Mouse (Mus musculus): Measurements from ENCODE around the gene Phb2.
"Not testable (repeated sequence)": the region's sequence is repeated elsewhere in the genome, so short reads cannot be mapped to it uniquely, and the experiment has no call there.

The Phb2 gene

GRCm38 (mm10) chr6:124711824-124712782 lies at the start of gene Phb2, which contains the start of gene Emg1:
Gene Phb2, plus strand, starts transcription at chr6:124712336.
Gene Emg1, minus strand, starts transcription at chr6:124712178.
- DNase-seq (ENCODE audit: low spot score) = peak; percentile 98

GRCm38 (mm10) chr6:124662477-124663423 lies 49.4 kb upstream of the Phb2 start, which contains the start of gene Lpcat3:
Gene Lpcat3, plus strand, starts transcription at chr6:124663027.
- peak; percentile 99 for DNase-seq (ENCODE audit: low spot score)

- no peak for DNase-seq (ENCODE audit: low spot score)
Measured at GRCm38 (mm10) chr6:124663424-124663795, 48.7 kb upstream of the Phb2 start.

GRCm38 (mm10) chr6:124664256-124664655 lies 47.9 kb upstream of the Phb2 start:
- no peak for DNase-seq (ENCODE audit: low spot score)

- DNase-seq (ENCODE audit: low spot score) = no peak
Measured at GRCm38 (mm10) chr6:124665011-124665410, 47.1 kb upstream of the Phb2 start.

GRCm38 (mm10) chr6:124669234-124669859 lies 42.8 kb upstream of the Phb2 start:
- no peak for DNase-seq (ENCODE audit: low spot score)

- no peak for DNase-seq (ENCODE audit: low spot score)
Measured at GRCm38 (mm10) chr6:124670281-124670900, 41.7 kb upstream of the Phb2 start.

GRCm38 (mm10) chr6:124672100-124672499 lies 40.0 kb upstream of the Phb2 start:
- DNase-seq (ENCODE audit: low spot score) = no peak

GRCm38 (mm10) chr6:124673619-124674018 lies 38.5 kb upstream of the Phb2 start:
- no peak for DNase-seq (ENCODE audit: low spot score)

GRCm38 (mm10) chr6:124674591-124674990 lies 37.5 kb upstream of the Phb2 start:
- no peak for DNase-seq (ENCODE audit: low spot score)

GRCm38 (mm10) chr6:124676171-124676570 lies 36.0 kb upstream of the Phb2 start:
- no peak for DNase-seq (ENCODE audit: low spot score)

GRCm38 (mm10) chr6:124678769-124679168 lies 33.4 kb upstream of the Phb2 start:
- no peak for DNase-seq (ENCODE audit: low spot score)

- DNase-seq (ENCODE audit: low spot score) = no peak
Measured at GRCm38 (mm10) chr6:124679486-124679885, 32.6 kb upstream of the Phb2 start.

GRCm38 (mm10) chr6:124682291-124682690 lies 29.8 kb upstream of the Phb2 start:
- not testable (repeated sequence) for DNase-seq (ENCODE audit: low spot score)

GRCm38 (mm10) chr6:124683591-124684417 lies 28.3 kb upstream of the Phb2 start:
- DNase-seq (ENCODE audit: low spot score) = no peak

- no peak for DNase-seq (ENCODE audit: low spot score)
Measured at GRCm38 (mm10) chr6:124685606-124686386, 26.3 kb upstream of the Phb2 start.

GRCm38 (mm10) chr6:124686644-124687043 lies 25.5 kb upstream of the Phb2 start:
- DNase-seq (ENCODE audit: low spot score) = not testable (repeated sequence)

- DNase-seq (ENCODE audit: low spot score) = no peak
Measured at GRCm38 (mm10) chr6:124688151-124688758, 23.9 kb upstream of the Phb2 start.

- DNase-seq (ENCODE audit: low spot score) = no peak
Measured at GRCm38 (mm10) chr6:124689011-124689410, 23.1 kb upstream of the Phb2 start.
